Mouse (Mus musculus): Measurements from ENCODE around the gene Wwc2. TPM values are rescaled to one million over a fixed set of nuclear protein-coding genes. Genes with fewer than 3 reads are reported as not detected.
"Not testable (repeated sequence)": the region's sequence is repeated elsewhere in the genome, so short reads cannot be mapped to it uniquely, and the experiment has no call there.

The Wwc2 gene
- polyA plus RNA-seq, 1 experiment from 2014 or later, result 19.2 TPM

GRCm38 (mm10) chr8:47845956-47846355, 144.8 kb downstream of the Wwc2 start:
- 90% methylated on average over 13 of the region's 13 CpGs for WGBS
- no peaks in the 10 kb centered on the region for H3K4me1 ChIP-seq
- no peaks in the 10 kb centered on the region for H3K9me3 ChIP-seq
- no peak for DNase-seq (ENCODE audit: low spot score)
- peaks cover 92% of the 10 kb centered on the region for H3K36me3 ChIP-seq
- no peak overlapping the region for H3K4me3 ChIP-seq
- H3K27ac ChIP-seq, result no peak overlapping the region
- H3K27me3 ChIP-seq (ENCODE audit: insufficient read depth, poor library complexity, severe bottlenecking), result no peaks in the 10 kb centered on the region

GRCm38 (mm10) chr8:47843651-47844050, 147.1 kb downstream of the Wwc2 start:
- no peaks in the 10 kb centered on the region for H3K9me3 ChIP-seq

DNA sequence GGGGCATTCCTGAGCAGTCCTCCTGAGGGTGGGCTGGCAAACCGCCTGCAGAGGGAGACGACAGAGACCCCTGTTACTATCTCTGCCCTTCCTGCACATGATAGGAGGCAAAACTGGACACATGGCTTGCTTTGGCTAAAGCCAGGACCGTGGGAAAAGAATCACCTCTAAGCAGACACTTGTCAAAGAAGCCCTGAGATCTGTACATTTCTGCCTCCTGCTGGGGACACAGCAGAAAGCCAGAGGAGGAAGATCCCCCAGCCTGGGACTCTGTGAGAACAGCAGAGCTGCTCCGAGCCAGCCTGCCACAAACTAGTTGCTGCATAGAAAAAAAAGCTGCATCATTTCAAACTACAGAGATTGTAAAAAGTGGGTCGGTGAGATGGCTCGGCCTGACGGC, 147.7 kb downstream of the Wwc2 start:
- Histone ChIP-seq H3K9me3 (no peaks in the 10 kb centered on the region), H3K36me3 (peaks cover 91% of the 10 kb centered on the region), H3K4me3 (no peak overlapping the region), H3K4me1 (no peaks in the 10 kb centered on the region), H3K27ac (no peak overlapping the region), H3K27me3 (ENCODE audit: insufficient read depth, poor library complexity, severe bottlenecking) (no peaks in the 10 kb centered on the region)
- DNase-seq (ENCODE audit: low spot score), result no peak
- 72% methylated on average over 7 of the region's 7 CpGs for WGBS

More at GRCm38 (mm10) chr8:47843651-47844050, 147.1 kb downstream of the Wwc2 start:
- Histone ChIP-seq H3K36me3 (peaks cover 91% of the 10 kb centered on the region), H3K27ac (no peak overlapping the region), H3K4me3 (no peak overlapping the region), H3K27me3 (ENCODE audit: insufficient read depth, poor library complexity, severe bottlenecking) (no peaks in the 10 kb centered on the region), H3K4me1 (no peaks in the 10 kb centered on the region)
- no peak for DNase-seq (ENCODE audit: low spot score)
- WGBS, result 94% methylated on average over 10 of the region's 10 CpGs

DNA sequence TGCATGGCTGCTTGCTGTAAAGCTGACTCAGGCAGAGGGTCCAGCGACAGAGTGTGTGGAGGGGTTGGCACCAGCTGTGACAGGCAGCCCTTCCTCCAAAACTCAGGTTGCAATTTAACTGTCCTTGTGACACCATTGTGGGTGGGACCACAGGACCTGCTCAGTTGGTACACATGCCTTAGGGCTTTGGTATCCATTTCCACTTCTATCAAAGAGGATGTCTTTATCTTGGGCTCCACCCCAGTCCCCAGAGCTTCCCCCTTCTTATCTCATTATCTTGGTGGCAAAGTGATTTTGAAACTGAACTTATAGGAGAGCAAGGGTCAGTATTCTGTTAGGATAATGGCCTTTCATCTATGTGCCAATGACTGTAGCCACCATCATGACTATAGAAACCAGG, 156.8 kb downstream of the Wwc2 start:
- H3K4me3 ChIP-seq, result no peak overlapping the region
- peaks cover 70% of the 10 kb centered on the region for H3K36me3 ChIP-seq
- peaks cover 16% of the 10 kb centered on the region; the same call in 1 of the 2 replicates for H3K4me1 ChIP-seq
- no peak overlapping the region for H3K27ac ChIP-seq
- no peaks in the 10 kb centered on the region for H3K9me3 ChIP-seq
- 64% methylated on average over 1 of the region's 1 CpGs for WGBS
- no peaks in the 10 kb centered on the region for H3K27me3 ChIP-seq (ENCODE audit: insufficient read depth, poor library complexity, severe bottlenecking)
- no peak for DNase-seq (ENCODE audit: low spot score)

GRCm38 (mm10) chr8:47832616-47833015, 158.1 kb downstream of the Wwc2 start:
- H3K27me3 ChIP-seq (ENCODE audit: insufficient read depth, poor library complexity, severe bottlenecking), result no peaks in the 10 kb centered on the region
- no peaks in the 10 kb centered on the region for H3K9me3 ChIP-seq
- H3K27ac ChIP-seq, result no peak overlapping the region
- peaks cover 16% of the 10 kb centered on the region; the same call in 1 of the 2 replicates for H3K4me1 ChIP-seq
- WGBS, result 79% methylated on average over 6 of the region's 6 CpGs
- H3K36me3 ChIP-seq, result peaks cover 69% of the 10 kb centered on the region
- DNase-seq (ENCODE audit: low spot score), result no peak
- no peak overlapping the region for H3K4me3 ChIP-seq

- no peak overlapping the region for H3K27ac ChIP-seq
- no peak for DNase-seq (ENCODE audit: low spot score)
- 88% methylated on average over 9 of the region's 9 CpGs for WGBS
Observed at GRCm38 (mm10) chr8:47826911-47827310, 163.8 kb downstream of the Wwc2 start.

DNA sequence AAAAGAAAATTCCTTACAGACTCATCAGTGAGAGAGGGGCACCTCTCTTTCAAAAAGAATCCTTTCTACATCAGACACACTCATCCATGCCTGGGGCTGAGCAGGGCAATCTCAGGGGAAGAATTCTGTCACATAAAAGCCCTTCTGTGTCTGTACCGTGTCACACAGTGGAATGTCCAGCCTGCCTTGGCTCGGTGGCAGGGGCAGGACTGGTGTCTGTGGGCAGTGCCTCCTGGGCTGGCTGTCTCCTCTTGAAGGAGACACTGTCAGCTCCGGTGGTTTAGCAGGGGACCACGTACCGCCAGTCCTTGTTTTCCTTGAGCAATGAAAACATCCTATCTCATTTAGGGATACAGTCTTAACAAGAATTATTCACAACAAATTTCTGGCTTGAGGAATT, 165.1 kb downstream of the Wwc2 start:
- Histone ChIP-seq H3K27me3 (ENCODE audit: insufficient read depth, poor library complexity, severe bottlenecking) (no peaks in the 10 kb centered on the region), H3K36me3 (peaks cover 28% of the 10 kb centered on the region), H3K4me3 (no peak overlapping the region), H3K9me3 (no peaks in the 10 kb centered on the region), H3K27ac (no peak overlapping the region), H3K4me1 (peaks cover 10% of the 10 kb centered on the region)
- 35% methylated on average over 5 of the region's 5 CpGs for WGBS
- DNase-seq (ENCODE audit: low spot score), result no peak

More at GRCm38 (mm10) chr8:47826911-47827310, 163.8 kb downstream of the Wwc2 start:
- no peak overlapping the region for H3K4me3 ChIP-seq
- H3K36me3 ChIP-seq, result peaks cover 40% of the 10 kb centered on the region
- peaks cover 8% of the 10 kb centered on the region for H3K4me1 ChIP-seq
- no peaks in the 10 kb centered on the region for H3K27me3 ChIP-seq (ENCODE audit: insufficient read depth, poor library complexity, severe bottlenecking)
- no peaks in the 10 kb centered on the region for H3K9me3 ChIP-seq

DNA sequence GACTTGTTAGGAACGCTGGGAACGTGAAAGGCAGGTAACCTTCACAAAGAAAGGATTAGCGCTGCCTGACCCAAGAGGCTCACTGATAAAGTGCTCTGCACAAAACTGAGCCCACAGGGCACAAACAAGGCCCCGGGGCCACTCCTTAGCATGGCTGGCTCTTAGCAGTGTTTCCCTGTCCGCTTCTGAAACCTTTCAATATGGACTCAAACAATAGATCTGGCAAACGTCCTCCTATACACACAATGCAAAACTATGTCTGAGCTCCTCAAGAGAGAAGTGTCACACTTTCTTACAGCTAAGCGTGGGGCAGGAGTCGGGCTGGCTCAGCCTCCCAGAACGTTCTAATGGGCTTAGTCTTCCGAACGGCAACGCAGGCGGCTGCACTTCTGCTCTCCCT, 166.5 kb downstream of the Wwc2 start, which contains the start of gene Cldn22:
Cldn22 (plus strand) TSS at position 301 of the 400 bp plus-strand sequence.
- Histone ChIP-seq H3K4me3 (no peak within 1 kb of the TSS), H3K36me3 (peaks cover 14% of the 10 kb centered on the region), H3K4me1 (peaks cover 10% of the 10 kb centered on the region), H3K9me3 (no peaks in the 10 kb centered on the region), H3K27ac (no peak within 1 kb of the TSS), H3K27me3 (ENCODE audit: insufficient read depth, poor library complexity, severe bottlenecking) (no peaks in the 10 kb centered on the region)
- WGBS, result 78% methylated on average over 13 of the region's 13 CpGs
- DNase-seq (ENCODE audit: low spot score), result no peak

GRCm38 (mm10) chr8:47823777-47824176, 166.9 kb downstream of the Wwc2 start:
- Histone ChIP-seq H3K27me3 (ENCODE audit: insufficient read depth, poor library complexity, severe bottlenecking) (no peaks in the 10 kb centered on the region), H3K9me3 (no peaks in the 10 kb centered on the region), H3K4me3 (no peak overlapping the region), H3K36me3 (peaks cover 10% of the 10 kb centered on the region), H3K4me1 (peaks cover 10% of the 10 kb centered on the region), H3K27ac (no peak overlapping the region)
- WGBS, result 81% methylated on average over 10 of the region's 10 CpGs
- DNase-seq (ENCODE audit: low spot score), result no peak

DNA sequence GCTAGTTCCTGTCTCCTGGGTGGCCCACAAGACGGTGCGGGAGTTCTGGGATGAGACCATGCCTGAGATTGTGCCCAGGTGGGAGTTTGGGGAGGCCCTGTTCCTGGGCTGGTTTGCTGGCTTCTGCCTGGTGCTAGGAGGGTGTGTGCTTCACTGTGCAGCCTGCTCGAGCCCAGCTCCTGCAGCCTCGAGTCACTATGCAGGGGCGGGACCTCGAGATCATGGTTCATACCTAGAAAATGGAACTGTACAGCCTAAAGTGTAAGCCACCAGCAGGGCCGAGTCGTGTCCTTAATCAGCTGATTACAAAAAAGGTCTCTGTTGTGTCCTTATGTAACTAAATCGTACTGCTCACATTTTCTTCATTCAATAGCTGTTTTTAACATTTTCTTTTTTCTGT, 168.2 kb downstream of the Wwc2 start:
- H3K9me3 ChIP-seq; H3K36me3 ChIP-seq; H3K27me3 ChIP-seq (ENCODE audit: insufficient read depth, poor library complexity, severe bottlenecking); DNase-seq (ENCODE audit: low spot score); H3K4me3 ChIP-seq; H3K4me1 ChIP-seq; H3K27ac ChIP-seq: not testable (repeated sequence)
- 78% methylated on average over 7 of the region's 9 CpGs for WGBS

DNA sequence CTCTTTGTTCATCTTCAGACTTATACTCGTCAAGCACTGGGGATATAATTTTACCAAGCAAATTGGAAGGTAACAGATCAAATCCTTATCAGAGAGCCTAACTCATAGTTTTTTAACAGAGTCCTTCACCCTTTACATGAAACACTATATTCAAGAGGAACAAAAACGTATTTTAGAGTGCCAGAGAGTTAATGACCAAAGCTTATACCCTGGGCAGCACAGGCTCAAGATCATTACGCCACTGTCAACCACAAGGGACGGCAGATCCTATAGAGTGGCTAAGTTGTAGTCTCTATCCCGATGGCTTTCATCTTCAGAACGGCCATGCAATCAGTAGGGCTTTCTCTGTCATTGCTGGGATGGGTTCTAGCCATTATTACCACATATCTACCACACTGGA, 168.9 kb downstream of the Wwc2 start, which contains the start of gene Cldn24:
Cldn24 (plus strand) TSS at position 301 of the 400 bp plus-strand sequence.
- no peaks in the 10 kb centered on the region for H3K36me3 ChIP-seq
- H3K27me3 ChIP-seq (ENCODE audit: insufficient read depth, poor library complexity, severe bottlenecking), result no peaks in the 10 kb centered on the region

GRCm38 (mm10) chr8:47820914-47821772, 169.6 kb downstream of the Wwc2 start:
- H3K27me3 ChIP-seq (ENCODE audit: insufficient read depth, poor library complexity, severe bottlenecking), result no peaks in the 10 kb centered on the region
- H3K27ac ChIP-seq, result no peak overlapping the region
- no peak for DNase-seq (ENCODE audit: low spot score)
- H3K36me3 ChIP-seq, result no peaks in the 10 kb centered on the region
- peaks cover 10% of the 10 kb centered on the region for H3K4me1 ChIP-seq
- H3K4me3 ChIP-seq, result no peak overlapping the region
- WGBS, result 87% methylated on average over 20 of the region's 20 CpGs
- H3K9me3 ChIP-seq, result no peaks in the 10 kb centered on the region

More for the DNA sequence above, 168.9 kb downstream of the Wwc2 start, which contains the start of gene Cldn24:
- peaks cover 10% of the 10 kb centered on the region for H3K4me1 ChIP-seq
- H3K4me3 ChIP-seq, result no peak within 1 kb of the TSS
- WGBS, result 84% methylated on average over 6 of the region's 6 CpGs
- H3K27ac ChIP-seq, result no peak within 1 kb of the TSS
- no peak for DNase-seq (ENCODE audit: low spot score)
- no peaks in the 10 kb centered on the region for H3K9me3 ChIP-seq

DNA sequence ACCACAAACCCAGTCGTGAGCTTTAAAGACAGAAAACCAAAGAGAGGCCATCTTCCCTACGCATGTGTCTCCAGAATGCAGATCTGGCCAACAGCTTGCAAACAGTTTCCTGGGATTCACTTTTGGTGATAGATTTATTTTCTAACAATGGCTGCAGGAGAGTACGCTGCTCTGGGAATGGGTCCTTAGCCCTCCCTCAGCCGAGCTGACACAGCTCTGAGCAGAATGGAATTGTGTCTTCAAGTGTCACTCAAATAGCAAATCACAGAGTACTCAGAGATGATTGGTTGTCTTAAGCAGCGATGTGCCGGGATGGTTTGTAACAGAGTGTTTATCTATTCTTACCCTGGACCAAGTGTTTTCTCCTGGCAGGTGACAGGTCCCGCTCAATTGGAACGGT, 171.7 kb downstream of the Wwc2 start:
- Histone ChIP-seq H3K9me3 (no peaks in the 10 kb centered on the region), H3K36me3 (no peaks in the 10 kb centered on the region), H3K4me1 (0 out of 2 replicates have a peak, but pooled peaks cover 2% of the 10 kb centered on the region), H3K27me3 (ENCODE audit: insufficient read depth, poor library complexity, severe bottlenecking) (no peaks in the 10 kb centered on the region), H3K27ac (no peak overlapping the region), H3K4me3 (no peak overlapping the region)
- WGBS, result 84% methylated on average over 8 of the region's 8 CpGs
- no peak for DNase-seq (ENCODE audit: low spot score)
